Mouse (Mus musculus) T-helper 1 cell (primary cell): ENCODE data around the gene Grb2.

Experiments used
- in situ Hi-C: fragments of 300-600 bp; cut with MboI, MseI; formaldehyde crosslinking; loops from one replicate; pipeline ENCODE4 v1.15.1; 2025; ENCODE audit warnings: high pct_unique_total_duplicates

Grb2 gene

DNA sequence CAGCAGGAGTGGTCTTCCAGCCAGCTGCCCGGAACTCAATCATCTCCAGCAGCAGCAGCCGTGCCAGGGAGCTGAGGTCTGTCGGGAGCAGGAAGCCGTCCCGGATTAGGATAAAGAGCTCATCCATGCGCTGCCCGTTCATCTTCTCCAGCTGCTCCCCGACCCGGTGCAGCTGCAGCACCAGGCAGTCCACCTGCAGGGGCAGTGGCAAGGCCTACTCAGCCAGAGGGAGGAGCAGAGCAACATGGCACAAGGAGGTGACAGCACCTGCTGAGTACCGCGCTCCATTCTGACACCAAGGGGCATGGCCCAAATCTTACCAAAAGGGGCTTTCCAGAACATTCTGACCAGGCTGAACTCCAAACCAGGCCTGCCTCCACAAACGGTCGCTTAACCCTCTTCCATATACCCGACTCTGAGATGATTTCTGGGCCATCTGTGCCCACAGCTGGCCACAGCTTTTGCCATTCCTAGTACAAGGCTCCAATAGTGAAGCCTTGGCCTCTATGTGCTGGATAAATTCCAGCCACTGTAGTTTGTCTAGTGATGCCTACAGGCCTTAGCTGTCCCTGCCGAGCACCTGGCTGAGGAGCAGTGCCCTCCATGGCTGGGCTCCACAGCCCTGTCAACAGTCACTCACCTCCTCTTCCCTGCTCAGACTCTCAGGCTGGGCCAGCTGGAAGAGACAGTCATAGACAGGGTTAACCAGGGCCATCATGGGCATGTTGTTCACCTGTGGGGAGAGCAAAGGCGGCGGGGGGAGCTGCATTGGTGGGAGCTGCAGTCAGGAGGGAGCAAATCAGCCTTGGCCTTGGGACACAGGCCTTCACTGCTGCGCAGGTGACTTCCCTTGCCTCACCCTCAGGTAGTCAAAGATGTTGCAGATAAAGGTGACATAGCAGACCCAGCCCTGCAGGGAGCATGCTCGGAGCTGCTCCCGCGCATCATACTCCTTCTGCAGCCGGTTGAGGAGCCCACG, 99.7 kb downstream of the Grb2 start:
- in situ Hi-C loops, result no loop called here

DNA sequence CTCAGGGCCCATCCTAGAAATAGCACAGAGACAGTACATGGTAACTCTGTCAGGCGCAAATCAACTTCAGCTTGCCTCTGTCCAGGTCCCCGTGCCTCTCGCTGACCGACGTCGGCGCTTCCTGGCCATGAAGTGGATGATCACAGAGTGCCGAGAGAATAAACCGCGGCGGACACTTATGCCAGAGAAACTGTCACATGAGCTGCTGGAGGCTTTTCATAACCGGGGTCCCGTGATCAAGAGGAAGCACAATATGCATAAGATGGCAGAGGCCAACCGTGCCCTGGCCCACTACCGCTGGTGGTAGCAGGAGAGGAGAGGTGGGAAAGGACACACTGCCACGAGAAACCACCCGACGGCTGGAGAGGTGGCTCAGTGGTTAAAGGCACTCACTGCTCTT, 101.7 kb downstream of the Grb2 start:
- in situ Hi-C loops, result no loop called here

DNA sequence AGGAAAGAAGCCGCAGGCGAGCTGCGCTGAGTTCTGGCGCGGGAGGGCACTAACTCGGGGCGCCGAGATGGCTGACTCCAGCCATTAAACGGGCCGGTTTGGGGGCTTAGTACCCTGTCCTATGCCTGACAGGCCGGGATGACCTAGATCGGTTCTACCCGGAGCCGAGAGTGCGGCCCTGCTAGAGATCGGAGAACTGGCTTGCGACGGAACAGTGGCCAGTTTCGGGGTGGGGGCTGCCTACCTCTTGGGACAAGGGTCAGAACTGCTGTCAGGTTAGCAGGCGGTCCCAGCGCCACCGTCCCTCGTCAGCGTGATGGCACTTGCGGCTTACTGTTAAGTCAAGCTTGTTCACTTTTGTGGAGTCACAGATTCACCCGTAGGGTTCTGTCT, 104.1 kb downstream of the Grb2 start:
- in situ Hi-C loops, result no loop called here

DNA sequence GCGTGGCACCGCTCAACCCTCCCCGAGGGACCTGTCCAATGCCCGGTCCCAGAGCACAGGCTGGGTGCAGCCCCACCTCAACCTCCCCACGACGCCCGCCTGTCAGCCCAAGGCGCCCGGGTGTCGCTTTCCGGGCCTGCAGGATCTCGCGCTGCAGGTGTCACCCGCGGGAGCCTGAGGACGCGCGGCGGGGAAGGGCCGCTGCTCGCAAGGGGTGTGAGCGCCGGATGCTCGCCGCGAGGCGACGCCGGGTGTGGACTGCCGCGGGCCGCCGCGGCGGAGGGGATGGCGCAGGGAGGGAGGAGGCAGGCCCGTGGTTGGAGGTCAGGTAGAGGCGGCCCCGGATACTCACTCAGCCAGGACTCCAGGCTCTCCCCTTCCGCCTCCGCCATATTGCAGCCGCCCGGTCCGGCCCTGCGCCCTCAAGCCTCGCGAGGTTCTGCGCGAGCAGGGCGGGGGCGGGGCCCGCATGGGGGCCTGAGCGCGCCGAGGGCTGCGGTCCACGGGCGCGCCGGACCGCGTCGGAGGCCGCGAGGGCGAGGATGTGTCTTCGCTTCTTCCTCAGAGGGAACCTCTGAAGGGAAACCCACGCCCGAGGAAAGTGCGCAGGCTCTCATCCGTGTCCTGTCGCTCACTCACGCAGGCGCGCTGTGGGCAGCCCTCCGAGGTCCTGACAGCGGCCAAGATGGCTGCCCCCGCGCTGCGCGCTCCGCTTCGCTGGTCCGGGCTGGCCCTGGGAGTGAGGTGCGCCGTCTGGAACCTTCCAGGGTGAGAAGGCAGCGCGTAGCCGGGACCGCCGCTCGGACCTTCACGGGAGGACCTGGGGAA, 104.7 kb downstream of the Grb2 start, which contains the start of the genes Mrps7 and Gga3:
Gene Mrps7 (plus strand): TSS at position 450 of the 828 bp plus-strand sequence.
Gene Gga3 (minus strand): TSS at position 576 of the 828 bp plus-strand sequence.
- in situ Hi-C loops, result no loop called here

DNA sequence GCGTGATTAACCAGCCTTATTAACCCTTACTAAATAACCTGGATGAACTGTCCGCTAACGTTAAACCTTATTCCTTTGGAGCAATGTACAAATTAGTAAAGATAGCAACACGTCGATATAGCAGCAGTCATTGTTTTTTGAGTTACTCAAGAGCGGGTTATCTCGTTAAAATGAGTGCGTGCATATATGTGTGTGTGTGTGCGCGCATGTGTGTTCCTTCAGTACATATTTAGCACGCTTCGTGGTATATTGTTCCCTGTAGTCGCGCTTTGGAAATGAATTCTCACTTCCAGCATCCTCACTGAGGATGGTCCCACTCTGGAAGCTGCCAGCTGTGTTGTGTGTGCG, 105.3 kb downstream of the Grb2 start:
- in situ Hi-C loops, result no loop called here

DNA sequence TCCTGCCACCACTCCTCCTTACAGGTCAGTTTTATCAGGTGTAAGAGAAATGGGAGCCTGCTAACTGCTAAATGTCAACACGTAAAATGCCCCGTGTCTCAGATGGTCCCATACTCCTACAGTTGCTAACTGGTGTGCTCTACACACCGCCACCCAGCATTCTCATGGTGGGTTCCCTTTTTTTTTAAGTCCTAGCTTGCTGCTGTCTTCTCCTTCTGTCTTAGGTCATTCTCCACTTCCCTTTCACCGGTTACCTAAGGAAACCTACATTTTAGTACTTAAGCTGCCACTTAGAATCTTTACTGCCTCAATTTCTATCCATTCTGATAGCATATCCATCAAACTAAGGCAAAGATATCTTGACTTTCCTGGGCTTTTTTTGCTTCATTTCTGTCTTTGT, 107.2 kb downstream of the Grb2 start:
- in situ Hi-C loops, result no loop called here

DNA sequence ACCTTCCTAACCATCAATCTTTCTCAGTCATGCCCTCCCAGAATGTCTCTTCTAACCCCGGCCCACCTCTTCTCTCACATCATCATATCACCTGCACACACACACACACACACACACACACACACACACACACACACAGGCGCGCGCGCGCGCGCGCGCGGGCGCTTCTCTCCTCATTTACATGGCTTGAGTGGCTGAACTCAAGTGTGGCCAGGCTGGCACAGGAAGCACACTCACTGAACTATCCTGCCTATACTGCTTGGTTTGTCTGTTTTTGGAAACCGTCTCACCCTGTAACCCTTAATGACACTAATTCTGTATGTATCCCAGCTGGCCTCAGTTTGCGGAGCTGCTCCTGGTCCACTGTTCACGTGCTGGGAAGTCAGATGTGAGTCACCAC, 107.7 kb downstream of the Grb2 start:
- in situ Hi-C loops, result no loop called here

DNA sequence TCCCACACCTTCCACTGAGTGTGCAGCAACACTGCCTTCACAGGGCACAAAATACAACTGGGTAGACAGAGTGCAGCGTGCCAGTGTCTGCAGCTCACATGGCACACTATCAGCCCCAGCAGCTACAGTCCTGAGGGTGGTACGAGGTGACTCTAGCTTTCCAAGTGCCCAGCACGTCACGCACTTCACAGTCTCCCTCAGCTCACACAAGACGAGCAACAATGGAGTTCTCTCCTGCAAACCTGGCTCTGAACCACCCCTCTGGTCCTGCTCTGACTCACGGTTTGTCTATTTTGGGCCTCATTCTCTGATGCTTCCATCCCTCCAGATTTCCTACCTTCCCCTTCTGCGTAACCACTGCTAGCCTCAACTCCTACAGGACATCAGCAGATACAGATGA, 108.7 kb downstream of the Grb2 start:
- in situ Hi-C loops, result no loop called here

DNA sequence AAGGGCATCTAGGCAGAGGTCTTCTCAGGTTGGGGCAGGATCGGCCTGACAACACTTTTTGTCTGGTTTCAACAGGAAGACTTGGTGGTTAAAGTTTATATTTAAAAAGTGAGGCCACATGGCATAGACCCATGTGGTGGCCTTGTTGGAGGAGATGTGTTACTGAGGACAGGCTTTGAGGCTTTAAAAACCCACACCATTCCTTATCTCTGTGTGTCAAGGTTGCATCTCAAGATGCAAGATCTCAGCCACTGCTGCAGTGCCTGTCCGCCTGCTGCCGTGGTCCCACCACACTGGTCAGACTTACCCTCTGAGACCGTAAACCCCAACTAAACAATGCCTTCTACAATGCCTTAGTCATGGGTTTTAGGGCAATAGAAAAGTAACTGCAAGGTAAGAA, 110.1 kb downstream of the Grb2 start:
- in situ Hi-C loops, result no loop called here

DNA sequence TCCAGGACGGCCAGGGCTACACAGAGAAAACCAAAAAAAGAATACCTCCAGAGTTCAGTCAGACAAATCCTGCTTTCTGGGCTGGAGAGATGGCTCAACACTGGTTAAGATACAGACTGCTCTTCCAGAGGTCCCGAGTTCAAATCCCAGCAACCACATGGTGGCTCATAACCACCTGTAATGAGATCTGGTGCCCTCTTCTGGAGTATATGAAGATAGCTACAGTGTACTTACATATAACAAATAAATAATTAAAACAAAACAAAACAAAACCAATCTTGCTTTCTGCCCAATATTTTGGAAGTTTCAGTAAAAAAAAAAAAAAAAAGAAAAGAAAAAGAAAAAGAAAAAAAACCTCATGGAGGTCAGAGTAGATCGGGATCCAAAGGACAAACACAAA, 113.2 kb downstream of the Grb2 start:
- in situ Hi-C loops, result no loop called here
